23 mouse cellular contexts compared by ENCODE assay signal in the genomic region with DNA sequence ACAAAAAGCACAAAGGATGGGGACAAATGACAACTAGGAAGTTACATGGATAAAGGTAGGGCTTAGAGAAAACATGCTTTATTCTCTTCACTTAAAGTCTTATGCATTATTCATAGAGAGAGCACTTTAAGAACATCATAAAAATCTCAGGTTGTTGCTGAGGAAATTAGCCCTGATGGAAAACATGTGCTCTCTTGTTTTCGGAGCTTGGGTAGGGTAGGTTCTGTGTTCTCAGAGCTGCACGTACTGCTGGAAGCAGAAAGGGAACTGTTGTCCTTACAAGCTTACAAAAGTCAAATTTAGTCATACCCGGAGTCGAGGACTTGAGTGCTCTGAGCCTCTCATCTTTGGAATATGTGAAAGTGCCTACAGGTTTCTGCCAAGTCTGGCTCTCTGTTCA.
"Had no signal": no experiment of that assay in that cellular context is flagged by ENCODE, and none has a peak within 500 bp of the region (broad histone marks: within the 10 kb centered on the region; RNA-seq: fewer than 3 reads in every experiment).

No protein-coding gene starts in this region.

- H3K4me2 ChIP-seq: heart, embryonic 11.5 days; heart, embryonic 13.5 days; heart, embryonic 15.5 days; hindbrain, embryonic 13.5 days; hindbrain, embryonic 15.5 days; kidney, embryonic 15.5 days; liver, embryonic 11.5 days had no signal

- H3K4me1 ChIP-seq: heart, embryonic 13.5 days; heart, embryonic 15.5 days; hindbrain, embryonic 13.5 days; hindbrain, embryonic 15.5 days had no signal

- ATAC-seq: hindbrain, postnatal 0 days; intestine, embryonic 16.5 days had no signal

- H3K4me3 ChIP-seq: heart, adult 2 months; heart, embryonic 13.5 days; heart, embryonic 15.5 days; hindbrain, embryonic 13.5 days; hindbrain, embryonic 15.5 days; kidney, embryonic 15.5 days; left cerebral cortex, adult 2 months had no signal

- H3K9ac ChIP-seq: heart, embryonic 13.5 days; heart, embryonic 15.5 days; hindbrain, embryonic 13.5 days; hindbrain, embryonic 15.5 days; kidney, embryonic 15.5 days had no signal

- H3K27me3 ChIP-seq: heart, embryonic 13.5 days; heart, embryonic 15.5 days; hindbrain, embryonic 13.5 days; hindbrain, embryonic 15.5 days; kidney, embryonic 15.5 days had no signal

- H3K36me3 ChIP-seq: heart, embryonic 13.5 days; heart, embryonic 15.5 days; hindbrain, embryonic 13.5 days; hindbrain, embryonic 15.5 days; kidney, embryonic 15.5 days had no signal

- H3K9me3 ChIP-seq: heart, embryonic 13.5 days; heart, embryonic 15.5 days; hindbrain, embryonic 13.5 days; hindbrain, embryonic 15.5 days; kidney, embryonic 15.5 days had no signal

- H3K27ac ChIP-seq: heart, adult 2 months; heart, embryonic 13.5 days; heart, embryonic 15.5 days; hindbrain, embryonic 13.5 days; hindbrain, embryonic 15.5 days; hindbrain, postnatal 0 days; kidney, embryonic 15.5 days; kidney, postnatal 0 days; left cerebral cortex, adult 2 months had no signal

- DNase-seq: gastrocnemius, postnatal 14 days; gastrocnemius, postnatal 36 days; heart, adult 11 months; heart, adult 2 months; heart, postnatal 14 days; heart, postnatal 36 days; kidney, adult 11 months; kidney, adult 2 months; kidney, adult 9 months; kidney, postnatal 14 days; kidney, postnatal 36 days; liver had no signal
